Mouse (Mus musculus) right cerebral cortex, postnatal 10 days (tissue): Measurements from ENCODE around the gene Rnf130.

Experiments
- DNase-seq, 2 experiments: peaks; one replicate each; pipeline ENCODE4 v3.0.0; 2021; ENCODE audit warnings: low spot score in 2 of 2

Rnf130 gene

DNA sequence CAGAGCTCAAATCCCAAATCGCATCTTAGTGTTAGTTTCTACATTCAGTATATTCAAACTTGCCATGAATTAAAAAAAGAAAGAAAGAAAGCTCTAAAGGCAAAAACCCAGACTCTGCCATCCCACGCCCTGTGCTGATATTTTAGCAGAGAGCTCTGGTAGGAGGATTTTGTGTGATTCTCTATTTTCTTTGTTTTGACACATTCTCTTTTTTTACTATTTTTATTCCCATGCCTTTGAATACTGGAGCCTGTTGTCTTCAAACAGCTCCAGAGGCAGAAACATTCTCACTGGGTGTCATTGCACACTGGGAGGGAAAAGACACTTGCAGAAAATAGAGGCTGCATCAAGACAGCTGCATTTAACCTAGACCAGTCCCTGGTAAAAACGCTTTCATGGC lies 61.1 kb downstream of the Rnf130 start:
- no peak for DNase-seq

DNA sequence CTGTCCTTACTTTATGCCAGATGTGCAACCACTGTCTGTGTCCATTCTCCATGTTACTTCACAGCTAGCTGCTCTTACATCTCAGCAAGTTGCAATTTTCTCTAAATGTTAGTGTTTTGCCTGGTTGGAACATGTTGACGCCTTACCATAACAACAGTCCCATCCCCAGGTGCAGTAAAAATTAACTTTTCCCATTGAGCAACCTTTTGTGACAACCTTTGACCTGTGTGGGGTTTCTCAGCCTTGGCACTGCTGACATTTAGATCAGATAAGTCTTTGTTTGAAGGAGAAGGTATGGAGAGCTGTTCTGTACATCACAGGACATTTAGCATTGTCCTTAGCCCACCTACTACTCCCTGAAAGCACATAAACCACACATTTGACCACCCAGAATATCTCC lies 64.7 kb downstream of the Rnf130 start:
- no peak for DNase-seq

DNA sequence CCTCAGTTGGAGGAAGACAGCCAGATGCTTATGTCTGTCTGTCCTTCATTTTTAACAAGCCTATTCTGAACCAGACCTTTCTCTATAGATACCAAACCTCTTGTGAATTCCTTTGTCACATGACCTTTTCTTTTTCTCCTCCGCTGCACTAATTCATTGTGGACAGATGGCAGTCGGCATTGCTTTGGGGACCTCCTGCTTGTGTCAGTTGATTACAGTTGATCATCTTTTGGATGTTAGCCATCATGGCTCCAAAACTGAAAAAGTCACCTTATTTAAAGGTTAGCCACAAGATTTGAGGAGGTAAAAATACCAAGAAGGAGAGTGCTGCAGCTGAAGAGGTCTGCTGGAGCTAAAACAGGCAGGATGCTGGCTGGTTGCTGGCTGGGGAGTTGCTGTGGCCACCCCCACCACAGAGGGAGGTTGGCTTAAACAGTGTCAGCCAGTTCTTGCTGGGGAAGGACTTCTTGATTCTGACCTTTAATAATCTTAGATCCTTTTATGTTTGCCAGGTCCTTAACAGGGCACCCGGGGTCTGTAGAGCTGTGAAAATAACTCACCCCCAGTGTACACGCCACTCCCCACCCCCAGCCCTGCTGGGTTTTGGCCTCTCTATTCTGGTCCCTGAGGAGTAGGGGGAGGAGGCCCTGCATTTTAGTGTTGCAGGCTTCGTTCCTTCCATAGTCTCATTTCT lies 66.0 kb downstream of the Rnf130 start:
- DNase-seq = no peak

DNA sequence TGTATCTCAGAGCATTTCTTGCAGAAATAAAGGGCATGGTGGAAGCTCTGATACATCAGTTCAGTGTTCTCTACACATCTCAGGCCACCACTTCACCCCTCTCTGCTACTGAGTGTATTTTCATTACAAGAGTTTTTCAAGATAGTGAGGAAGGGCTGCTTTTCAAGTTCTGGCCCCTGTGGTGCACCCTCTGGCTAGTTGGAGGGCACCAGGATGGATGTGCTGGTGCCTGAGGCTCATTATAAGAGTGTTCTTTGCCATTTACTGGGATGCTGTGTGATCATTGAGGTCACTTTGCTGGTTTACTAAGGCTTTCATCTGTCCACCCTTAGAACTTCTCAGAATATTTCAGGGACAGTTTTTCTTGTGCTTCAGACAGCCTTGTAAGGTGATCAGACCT lies 66.5 kb downstream of the Rnf130 start:
- DNase-seq = no peak

DNA sequence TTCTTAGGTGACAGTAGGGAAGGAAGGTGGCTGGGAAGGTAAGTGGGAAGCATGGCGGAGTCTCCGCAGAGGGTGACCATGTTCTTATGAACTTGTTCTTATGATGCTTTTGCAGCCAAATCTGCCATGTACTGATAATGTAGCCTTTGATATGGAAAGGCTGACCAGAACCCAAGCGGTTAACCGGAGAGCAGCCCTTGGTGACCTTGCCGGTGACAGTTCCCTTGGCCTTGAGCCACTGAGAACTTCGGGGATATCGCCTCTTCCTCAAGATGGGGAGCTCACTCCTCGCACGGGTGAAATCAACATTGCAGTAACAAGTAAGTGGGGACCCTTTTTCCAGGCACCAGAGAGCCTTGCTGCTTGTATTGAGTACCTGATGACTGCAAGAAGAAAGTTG lies 70.5 kb downstream of the Rnf130 start:
- no peak for DNase-seq

DNA sequence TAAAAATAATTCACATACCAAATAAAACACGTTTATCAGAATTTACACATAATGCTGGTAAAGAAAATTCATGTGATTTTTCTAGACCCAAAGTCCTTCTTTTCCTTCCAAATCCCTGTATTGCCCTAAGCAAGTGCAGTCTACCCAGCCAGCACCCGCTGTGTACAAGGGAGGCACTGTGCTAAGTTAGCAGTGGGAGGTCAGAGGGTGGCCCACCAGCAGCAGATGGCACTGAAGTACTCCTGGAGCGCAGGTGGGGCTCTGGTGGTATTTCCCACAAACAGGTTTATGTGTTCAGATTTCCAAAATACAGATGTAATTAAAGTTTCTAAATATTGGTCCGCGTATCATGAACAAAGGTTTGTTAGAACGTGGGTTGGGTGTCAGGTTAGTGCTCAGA lies 71.9 kb downstream of the Rnf130 start:
- DNase-seq = no peak

DNA sequence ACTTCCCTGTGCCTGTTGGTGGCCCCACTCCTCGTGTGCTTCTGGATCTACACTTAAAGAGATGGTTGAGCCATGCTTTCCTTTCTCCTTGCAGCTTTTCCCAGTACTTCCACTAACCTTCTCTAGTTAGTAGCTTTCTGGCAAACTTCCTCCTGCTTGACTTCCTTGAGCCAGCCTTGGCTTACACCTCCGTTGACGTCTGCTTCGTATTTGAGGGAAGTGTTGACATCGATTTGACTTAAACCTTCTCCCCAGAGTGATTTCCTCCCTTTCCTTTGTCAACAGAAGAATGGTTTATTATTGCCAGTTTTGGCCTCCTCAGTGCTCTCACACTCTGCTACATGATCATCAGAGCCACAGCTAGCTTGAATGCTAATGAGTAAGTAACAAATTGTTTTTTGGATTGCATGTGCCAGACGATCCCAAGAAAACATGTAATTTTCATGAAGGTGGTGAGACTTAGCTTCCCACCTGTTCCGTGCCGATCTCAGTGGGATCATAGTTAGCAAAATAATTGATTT lies 73.9 kb downstream of the Rnf130 start:
- DNase-seq = no peak

DNA sequence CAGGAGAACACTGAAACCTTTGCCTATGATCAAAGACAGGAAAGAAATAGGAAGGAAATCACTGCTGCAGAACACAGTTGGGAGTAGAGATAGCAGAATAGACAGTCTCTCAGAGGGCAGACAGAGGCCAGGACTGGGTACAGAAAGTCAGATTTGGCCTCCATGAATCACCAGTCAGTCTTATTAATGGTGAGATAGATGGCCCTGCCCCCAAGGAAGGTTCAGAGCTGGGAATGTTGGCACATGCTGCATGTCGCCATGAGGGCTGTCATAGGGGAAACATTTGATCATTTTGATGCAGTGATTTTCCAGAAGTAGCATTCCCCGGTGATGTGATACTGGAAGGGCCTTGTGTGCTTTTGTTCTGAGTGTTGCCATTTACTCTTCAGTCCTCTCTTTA lies 74.5 kb downstream of the Rnf130 start:
- no peak for DNase-seq

DNA sequence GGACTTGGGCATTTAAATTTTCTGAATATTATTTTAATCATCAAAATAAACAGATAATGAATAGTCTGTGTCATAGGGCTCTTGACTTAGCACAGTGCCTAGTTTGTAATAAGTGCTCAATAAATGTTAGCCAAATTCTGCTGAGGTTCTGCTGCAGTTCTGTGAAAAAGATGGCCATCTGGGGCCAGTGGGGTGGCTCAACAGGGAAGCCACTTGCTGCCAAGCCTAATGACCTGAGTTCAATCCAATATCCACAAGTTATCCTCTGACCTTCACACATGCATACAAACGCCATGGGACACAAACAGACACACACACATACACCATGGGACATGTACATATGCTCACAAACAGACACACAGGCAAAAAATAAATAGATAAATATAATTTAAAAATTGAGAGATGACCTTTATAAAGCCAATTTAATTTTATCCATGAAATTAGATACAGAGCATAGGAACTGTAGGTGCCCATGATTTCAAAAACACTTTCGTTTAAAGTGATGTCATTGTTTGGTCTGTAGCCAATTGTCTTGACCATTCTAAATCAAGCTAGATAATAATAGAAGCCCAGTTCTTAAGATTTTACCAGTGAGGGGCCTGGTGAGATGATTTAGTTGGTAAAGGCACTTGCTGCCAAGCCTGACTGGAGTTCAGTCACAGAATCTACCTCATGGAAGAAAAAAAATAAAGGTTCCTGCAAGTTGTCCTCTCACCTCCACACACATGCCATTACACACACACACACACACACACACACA lies 75.6 kb downstream of the Rnf130 start:
- peak in 1 of 2 experiments; percentile 8 for DNase-seq

DNA sequence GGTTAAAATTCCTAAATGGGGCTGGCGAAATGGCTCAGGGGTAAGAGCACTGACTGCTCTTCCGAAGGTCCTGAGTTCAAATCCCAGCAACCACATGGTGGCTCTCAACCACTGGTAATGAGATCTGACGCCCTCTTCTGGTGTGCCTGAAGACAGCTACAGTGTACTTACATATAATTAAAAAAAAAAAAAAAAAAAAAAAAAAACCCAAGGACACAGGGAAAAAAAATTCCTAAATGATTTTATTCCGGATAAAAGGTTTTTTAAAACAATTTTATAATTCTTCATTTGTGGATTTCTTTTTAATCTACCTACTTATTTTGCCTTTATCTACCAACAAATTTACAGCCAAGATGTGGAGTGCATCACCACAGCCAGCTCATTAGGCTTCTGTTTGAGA lies 76.8 kb downstream of the Rnf130 start:
- DNase-seq = peak in 1 of 2 experiments; percentile 5

DNA sequence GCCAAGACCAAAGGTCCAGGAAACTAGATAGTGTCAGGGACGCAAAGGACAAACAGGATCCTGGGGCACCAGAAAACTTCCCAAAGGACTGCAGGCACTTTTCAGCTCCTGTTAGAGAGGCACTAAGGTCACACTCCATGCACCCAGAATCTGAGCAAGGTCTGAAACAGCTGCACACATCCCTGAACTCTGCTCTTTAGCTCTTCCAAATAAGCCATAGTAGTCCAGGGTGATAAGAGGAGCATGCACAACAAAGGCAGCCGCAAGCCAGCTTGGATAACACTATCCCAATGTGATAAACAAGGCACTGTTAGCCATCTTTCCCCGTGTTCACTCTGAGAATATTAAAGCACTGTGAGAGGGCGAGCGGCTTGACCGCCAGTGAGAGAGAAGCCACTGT lies 78.9 kb downstream of the Rnf130 start:
- DNase-seq = no peak

DNA sequence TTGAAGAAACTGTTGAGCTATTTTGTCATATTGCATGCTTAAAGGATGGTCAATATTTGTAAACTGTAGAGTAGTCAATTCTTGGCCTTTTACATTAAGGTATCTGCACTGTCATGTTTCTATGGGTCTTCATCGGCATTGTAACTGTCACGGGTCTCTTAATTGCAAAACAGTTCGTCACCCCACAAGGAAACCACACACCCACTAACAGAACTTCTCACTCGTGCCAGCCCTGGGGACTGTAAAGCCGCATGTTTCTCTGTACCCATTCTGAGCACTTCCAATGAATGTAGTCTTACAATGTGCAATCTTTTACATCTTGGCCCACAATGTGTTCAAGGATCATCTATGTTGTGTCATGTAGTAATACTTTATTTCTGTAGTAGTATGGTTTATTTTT lies 80.1 kb downstream of the Rnf130 start:
- no peak for DNase-seq

DNA sequence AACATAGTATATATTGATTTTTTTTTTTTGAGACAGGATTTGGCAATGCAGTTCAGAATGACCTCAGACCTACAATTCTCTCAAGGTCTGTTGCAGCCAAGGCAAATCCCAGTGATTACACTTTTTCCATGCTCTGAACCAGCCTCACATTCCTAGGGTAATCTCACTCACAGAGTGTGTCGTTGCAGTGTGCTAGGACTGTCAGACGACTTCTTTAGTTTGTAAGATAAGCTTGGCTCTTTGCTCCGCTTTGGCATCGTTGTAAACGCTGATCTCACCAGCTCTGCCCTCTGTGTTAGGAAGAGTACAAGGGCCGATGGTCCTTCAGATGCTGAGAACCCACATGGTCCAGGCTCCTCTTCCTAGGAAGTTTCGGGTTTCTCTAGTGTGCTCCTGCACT lies 80.9 kb downstream of the Rnf130 start:
- DNase-seq = no peak

DNA sequence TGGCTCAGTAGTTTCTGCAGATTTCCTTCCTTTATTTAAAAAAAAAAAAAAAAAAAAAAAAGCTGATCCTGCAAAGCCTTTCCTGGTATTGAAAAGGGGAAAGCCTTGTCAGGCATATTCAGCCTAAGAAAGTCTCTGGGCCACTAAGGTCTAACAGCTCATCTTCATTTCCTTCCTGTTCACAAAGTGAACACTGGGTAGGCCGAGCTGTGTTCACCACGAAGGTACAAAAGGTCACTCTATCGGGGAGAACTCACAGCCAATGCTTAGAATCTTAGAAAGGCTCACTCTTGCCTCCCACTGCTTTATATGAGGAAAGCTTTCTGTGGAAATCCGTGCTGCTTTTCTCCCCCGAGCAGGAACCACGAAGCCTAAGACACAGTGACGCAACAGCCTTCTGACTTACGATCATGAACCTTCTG lies 83.7 kb downstream of the Rnf130 start:
- DNase-seq = no peak

DNA sequence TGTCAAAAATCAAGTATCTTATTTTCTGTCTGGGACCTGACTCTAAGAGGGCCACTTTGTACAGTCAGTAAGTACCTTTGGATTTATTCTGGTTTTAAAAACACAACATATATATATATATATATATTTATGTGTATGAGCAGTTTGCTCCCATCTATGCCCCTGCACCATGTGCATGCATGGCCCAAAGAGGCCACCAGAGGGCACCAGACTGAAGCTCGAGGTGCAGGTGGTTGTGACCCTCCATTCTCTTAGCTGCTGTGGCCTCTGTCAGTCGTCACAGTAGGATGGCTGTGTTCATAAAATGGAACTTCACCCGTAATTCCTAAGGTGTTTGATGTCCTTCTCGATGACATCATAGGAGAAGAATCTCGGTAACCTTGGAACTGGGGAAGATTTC lies 89.2 kb downstream of the Rnf130 start:
- peak; percentile 60 to 74 for DNase-seq

DNA sequence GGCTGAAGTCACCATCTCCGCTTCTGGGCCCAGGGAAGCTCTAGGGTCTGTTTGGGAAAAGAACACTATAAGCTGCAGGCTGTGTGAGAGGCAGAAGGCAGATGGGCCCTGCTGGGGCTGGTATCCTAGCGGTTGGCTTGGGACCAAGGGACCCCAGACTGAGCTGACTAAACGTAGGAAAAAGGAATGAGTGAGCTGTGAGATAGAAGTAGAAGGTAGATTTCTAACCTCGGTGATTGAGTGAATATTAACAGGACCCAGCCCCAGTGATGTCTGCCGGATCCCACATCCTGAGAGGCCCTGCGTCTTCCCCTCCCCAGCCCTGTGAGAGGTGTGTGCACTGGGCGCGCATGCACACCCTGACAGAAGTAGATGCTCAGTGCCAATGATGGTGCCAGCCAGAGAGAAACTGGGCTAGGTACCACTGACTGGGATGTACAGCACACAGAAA lies 97.5 kb downstream of the Rnf130 start:
- DNase-seq = no peak

DNA sequence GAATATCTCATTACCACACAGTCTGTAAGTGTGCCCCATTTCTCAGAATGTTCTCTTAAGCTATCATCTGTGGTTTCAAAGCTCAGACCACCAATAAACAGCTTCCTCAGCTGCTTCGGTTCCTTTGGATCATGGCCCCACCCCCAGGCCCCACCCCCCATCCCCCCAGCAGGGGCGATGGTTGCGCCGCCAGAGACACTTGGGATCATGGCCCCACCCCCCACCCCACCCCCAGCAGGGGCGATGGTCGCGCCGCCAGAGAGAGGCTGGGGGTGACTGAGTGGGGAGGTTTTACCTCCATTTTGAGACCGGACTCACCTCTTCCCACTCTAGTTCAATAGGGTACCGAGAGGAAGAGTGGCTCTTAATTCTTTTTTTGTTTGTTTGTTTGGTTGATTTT lies 102.6 kb downstream of the Rnf130 start:
- no peak for DNase-seq

DNA sequence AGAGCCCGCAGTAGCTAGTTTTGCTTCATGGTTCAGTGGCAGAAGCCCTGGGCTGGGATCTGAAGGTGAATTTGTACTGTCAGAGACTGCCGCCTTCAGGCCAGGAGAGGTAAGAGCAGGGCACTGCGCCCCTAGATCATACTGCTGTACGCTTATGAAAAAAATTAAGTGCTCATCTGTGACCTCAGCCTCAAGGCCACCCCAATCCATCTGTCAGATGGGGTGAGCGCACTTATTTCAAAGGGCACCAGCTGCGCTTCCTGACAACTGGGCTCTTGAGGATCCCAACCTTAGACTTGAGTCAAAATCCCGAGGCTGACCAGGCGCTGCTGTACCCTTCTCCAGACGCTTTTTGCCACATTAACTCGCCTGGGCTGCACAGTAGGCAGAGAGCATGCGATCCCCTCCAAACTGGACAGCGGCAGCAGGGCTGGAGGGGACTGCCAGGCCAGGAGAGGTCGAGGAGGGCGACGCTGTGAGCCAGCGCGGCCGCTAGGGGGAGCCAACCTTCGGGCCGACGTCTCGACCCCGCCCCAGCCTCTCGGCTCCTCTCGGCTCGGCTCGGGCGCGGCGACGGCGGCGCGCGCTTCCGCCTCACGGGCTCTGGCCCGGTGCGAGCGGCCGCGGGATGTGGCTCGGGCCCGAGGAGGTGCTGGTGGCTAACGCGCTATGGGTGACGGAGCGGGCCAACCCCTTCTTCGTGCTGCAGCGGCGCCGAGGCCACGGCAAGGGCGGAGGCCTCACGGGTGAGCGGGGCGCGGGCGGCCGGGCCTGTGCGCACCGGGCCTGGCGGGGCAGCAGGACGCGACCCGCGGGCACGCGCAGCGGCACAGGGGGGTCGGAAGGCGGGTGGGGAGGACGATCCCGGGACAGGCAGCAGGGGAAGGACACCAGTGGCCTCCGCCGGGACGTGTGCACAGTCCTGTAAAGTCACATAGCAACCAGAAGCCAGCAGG lies 105.9 kb downstream of the Rnf130 start, which contains the start of gene Tbc1d9b:
Gene Tbc1d9b (plus strand): TSS at position 586 of the 956 bp plus-strand sequence.
- DNase-seq = peak; percentile 90 to 92

DNA sequence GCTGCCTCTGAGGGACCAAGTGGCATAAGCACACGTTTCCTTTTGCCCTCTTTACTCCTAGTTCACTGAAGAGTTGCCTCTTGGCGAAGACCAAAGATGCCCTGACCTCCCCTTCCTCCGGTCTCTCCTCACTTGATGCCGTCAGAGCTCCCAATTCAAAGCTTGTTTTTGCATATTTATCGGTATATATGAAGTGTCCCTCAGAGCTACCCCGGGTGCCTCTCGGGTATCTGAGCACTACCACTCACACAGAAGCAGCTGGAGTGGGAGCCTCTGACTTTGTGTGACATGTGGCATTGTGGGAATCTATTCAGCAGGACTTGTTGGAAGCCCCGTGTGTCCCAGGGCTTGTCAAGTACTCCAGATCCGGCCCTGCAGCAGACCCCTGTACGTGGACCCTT lies 106.7 kb downstream of the Rnf130 start:
- DNase-seq = no peak

DNA sequence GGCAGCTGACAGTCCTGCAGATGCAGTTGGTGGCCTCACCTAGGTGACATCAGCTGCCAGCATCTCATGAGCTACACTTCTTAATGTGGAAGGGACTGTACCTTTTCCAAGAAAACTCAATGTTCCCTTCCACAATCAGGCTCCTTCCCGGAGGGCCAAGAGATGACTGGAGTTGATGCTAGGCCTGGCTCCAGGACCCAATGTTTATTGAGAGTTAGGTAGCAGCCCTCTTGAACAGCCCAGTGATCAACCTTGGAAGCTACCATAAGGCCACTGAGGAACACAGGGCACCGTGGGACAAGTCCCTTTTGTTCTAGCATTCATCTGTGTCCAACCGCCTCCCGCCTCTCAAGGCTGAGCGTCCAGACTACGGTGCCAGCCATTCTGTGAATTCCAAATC lies 107.1 kb downstream of the Rnf130 start:
- no peak for DNase-seq

DNA sequence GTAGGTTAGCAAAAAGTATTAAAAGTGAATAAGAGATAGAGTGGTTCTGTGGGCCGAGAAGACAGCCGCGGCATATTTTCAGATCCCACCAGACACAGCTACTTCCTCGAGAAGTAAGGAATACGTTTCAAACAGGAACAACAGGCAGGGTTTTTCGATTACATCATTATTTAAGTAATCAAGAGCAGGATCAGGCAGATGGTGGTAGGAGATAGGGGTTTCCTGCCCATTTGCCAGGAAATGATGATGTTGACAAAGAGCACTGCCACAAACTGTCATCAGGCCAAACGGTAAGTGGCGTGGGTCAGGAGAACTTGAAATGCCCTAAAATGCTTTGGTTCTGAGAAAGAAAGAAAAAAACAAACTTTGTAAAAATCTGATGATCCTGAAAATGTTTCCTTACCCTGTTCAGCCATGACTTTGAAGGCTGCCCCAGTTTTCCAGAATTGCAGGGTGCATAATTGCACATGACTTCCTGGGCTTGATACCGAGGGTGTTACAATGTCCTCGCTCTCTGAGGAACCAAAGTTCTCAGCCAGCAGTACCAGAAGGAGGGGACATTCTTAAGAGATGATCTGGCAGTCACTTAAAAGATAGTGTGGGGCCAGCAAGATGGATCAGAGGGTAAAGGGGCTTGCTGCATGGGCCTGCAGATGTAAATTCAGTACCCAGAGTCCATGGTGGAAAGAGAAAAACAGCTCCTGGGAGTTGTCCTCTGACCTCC lies 109.2 kb downstream of the Rnf130 start:
- no peak for DNase-seq
